Mouse (Mus musculus) c-Kit-positive CD71-positive TER-119-negative erythroid progenitor cells, embryonic 14.5 days (primary cell): ENCODE results near the gene Gja5.
"Not testable (repeated sequence)": the region's sequence is repeated elsewhere in the genome, so short reads cannot be mapped to it uniquely, and the experiment has no call there.

ENCODE experiments used
- DNase-seq: peaks from one replicate; pipeline ENCODE4 v3.0.0-alpha.2; 2013; ENCODE audit warnings: low read depth

Gene Gja5

GRCm38 (mm10) chr3:97037119-97037518, 132.6 kb downstream of the Gja5 start:
- DNase-seq, result no peak

- no peak for DNase-seq
Measured at GRCm38 (mm10) chr3:97039721-97040120, 135.2 kb downstream of the Gja5 start.

GRCm38 (mm10) chr3:97044188-97044587, 139.7 kb downstream of the Gja5 start:
- DNase-seq, result no peak

- no peak for DNase-seq
Measured at GRCm38 (mm10) chr3:97047757-97048156, 143.3 kb downstream of the Gja5 start.

GRCm38 (mm10) chr3:97048360-97048759, 143.9 kb downstream of the Gja5 start:
- peak; percentile 4 for DNase-seq

- DNase-seq, result no peak
Measured at GRCm38 (mm10) chr3:97051264-97051744, 146.8 kb downstream of the Gja5 start.

- no peak for DNase-seq
Measured at GRCm38 (mm10) chr3:97052069-97052799, 147.7 kb downstream of the Gja5 start.

- no peak for DNase-seq
Measured at GRCm38 (mm10) chr3:97058704-97059103, 154.2 kb downstream of the Gja5 start.

GRCm38 (mm10) chr3:97060119-97060518, 155.6 kb downstream of the Gja5 start:
- DNase-seq, result no peak

- DNase-seq, result no peak
Measured at GRCm38 (mm10) chr3:97062814-97063213, 158.3 kb downstream of the Gja5 start.

GRCm38 (mm10) chr3:97064046-97064445, 159.6 kb downstream of the Gja5 start:
- no peak for DNase-seq

GRCm38 (mm10) chr3:97069589-97069988, 165.1 kb downstream of the Gja5 start:
- not testable (repeated sequence) for DNase-seq

GRCm38 (mm10) chr3:97071916-97072315, 167.4 kb downstream of the Gja5 start:
- not testable (repeated sequence) for DNase-seq

- DNase-seq, result not testable (repeated sequence)
Measured at GRCm38 (mm10) chr3:97072361-97072760, 167.9 kb downstream of the Gja5 start.

GRCm38 (mm10) chr3:97075744-97076350, 171.4 kb downstream of the Gja5 start:
- DNase-seq, result not testable (repeated sequence)

- DNase-seq, result peak; percentile 5
Measured at GRCm38 (mm10) chr3:97076412-97076811, 171.9 kb downstream of the Gja5 start.

- DNase-seq, result no peak
Measured at GRCm38 (mm10) chr3:97078436-97078835, 173.9 kb downstream of the Gja5 start.

- no peak for DNase-seq
Measured at GRCm38 (mm10) chr3:97082156-97082555, 177.7 kb downstream of the Gja5 start.

- peak; percentile 9 for DNase-seq
Measured at GRCm38 (mm10) chr3:97087326-97087725, 182.8 kb downstream of the Gja5 start.

GRCm38 (mm10) chr3:97088291-97088690, 183.8 kb downstream of the Gja5 start:
- not testable (repeated sequence) for DNase-seq

GRCm38 (mm10) chr3:97091971-97092370, 187.5 kb downstream of the Gja5 start:
- not testable (repeated sequence) for DNase-seq

- DNase-seq, result not testable (repeated sequence)
Measured at GRCm38 (mm10) chr3:97096664-97097063, 192.2 kb downstream of the Gja5 start.
